Mouse (Mus musculus): ENCODE measurements at regions not wholly inside any gene's neighbourhood (a gene's known extent, or its start where the extent isn't known, plus 50 kb on each side); places are given as distances from the start of the nearest gene placed in this dataset.
A peak's percentile ranks its signal among the peaks of the same experiment; 100 is the strongest.

DNA sequence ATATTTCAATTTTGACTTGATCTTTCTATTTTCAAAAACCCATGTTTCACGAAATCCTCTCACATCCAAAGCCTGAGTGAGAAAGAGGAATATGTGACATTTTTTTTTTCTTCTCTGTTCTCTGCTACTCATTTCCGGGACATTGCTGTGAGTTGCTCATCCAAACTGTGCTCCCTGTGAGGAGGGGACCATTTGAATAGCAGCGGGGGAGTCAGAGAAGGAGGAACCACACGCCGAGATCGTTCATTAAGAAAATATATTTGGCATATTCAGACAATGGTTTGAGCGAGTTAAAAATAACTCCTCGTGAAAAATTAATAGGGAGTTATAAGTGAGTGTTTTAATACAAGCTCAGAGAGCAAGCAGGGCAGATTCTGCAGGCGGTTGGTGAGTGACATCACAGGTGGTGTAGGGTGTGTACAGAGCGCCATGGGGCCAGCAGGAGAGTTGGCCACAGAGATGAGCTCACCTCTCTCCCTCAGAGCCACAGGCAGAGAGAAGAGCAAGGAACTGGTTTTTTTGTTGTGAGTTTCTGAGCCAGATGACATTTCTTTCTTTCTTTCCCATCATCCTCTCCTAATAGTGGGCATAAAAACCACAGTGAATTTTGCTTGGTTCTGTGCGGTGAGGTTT is 54.4 kb upstream of the Calcoco1 start:
- DNase-seq (ENCODE audit: low spot score), result no peak

DNA sequence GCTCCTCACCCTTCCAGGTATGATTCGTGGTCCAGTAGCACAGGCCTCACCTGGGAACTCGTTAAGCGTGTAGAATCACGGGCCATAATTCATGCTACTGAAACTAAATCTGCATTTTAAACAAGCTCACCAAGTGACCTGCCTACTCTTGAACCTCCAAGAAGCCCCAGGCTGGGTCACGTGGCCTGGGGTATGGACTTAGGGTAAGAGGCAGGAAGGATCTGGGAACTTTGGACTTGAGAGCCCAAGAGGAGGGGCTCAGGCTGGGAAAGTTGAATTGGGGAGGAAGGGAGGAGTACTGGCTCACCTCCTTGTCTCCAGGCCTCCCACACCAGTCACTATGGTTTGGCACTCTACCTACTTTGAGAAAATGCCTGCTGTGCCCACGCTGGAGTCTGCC is 58.6 kb upstream of the Calcoco1 start:
- no peak for DNase-seq (ENCODE audit: low spot score)

- DNase-seq (ENCODE audit: low spot score), result no peak
Measured at GRCm38 (mm10) chr15:102782988-102783799, 61.2 kb upstream of the Calcoco1 start.

- peak; percentile 34 for DNase-seq (ENCODE audit: low spot score)
Measured at GRCm38 (mm10) chr15:102785055-102785820, 63.3 kb upstream of the Calcoco1 start.

DNA sequence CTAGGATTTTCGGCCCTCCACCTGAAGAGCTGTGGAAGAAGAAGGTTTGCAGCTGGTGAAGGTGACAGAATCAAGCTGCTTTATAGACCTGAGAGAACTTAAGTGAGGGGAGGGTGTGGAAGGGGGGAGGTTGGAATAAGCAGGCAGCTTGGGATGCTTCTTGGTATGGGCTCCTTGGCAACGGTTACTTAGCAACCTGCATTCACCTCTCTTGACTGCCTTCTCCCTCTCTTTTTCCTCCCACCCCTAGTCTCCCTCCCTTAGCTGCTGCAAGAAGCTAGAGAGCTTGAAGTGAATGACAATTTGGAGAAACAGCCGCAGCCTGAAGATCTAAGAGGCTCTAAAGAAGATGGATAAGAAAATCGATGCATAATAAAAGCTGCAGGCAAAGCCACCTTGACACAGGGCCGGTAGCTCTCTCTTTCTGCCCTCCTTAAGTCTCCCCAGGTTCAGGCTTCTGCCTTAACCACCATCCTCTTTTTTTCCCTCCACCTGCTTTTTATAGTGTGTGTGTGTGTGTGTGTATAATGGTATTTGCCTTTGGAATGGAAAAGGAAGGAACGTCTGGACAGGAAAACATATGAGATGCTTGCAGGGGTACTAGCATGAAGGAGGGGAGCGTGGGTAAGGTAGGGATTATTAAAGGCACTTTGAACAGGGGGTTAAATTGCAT is 67.0 kb upstream of the Calcoco1 start:
- no peak for DNase-seq (ENCODE audit: low spot score)

DNA sequence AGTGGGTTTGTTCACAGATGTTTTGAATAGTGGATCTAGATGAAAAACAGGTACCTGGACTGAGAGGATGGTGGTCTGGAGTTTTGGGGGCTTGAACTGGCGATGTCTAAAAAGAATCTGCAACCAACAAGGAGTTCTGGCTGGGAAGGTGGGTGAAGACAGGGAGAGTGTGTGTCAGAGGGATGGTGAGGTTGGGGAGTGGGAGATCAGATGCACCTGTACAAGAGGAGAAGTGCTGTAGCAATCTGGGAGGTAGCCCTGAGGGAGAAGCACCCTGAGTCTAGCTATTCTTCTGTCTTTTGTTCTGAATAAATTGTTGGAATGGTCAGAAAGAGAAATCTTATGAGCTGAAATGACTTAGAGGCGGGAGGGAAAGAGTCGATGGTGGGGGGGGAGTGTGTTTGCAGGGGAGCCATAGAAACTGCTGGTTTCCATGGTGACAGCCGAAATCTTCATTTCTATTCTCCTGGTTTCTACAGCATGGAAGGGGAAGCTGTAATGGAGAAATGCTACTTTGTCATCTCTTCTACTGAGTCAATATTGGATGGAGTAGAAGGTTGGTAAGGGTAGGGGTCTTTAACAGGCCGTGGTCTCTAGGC is 75.1 kb upstream of the Calcoco1 start:
- no peak for DNase-seq (ENCODE audit: low spot score)

GRCm38 (mm10) chr15:102800049-102800448 is 78.1 kb upstream of the Calcoco1 start:
- no peak for DNase-seq (ENCODE audit: low spot score)

DNA sequence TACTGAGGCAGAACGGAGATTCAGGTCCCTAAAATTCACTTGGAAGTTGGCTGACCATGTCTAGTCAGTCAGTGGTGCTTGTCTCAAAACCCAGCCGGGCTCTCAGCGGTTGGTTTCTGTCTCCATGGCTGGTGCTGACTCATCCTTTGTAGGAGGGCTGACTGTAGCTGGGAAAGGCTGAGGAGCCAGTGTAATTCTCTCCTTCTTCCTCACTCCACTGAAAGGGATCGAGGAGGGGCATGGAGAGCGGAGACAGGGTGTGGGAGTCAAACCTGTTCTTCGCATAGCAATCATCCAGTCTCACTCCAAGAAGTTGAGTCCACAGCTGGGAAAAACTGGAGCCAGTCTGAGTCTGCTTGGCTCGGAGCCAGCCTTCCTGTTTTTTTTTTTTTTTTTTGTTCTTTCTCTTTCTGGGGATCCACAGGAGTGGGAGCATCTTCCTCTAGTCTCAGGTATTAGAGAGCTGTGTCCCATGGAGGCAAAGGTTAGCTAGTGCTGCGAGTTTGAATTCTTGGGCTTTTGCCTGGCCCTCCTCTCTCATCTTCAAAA is 80.4 kb upstream of the Calcoco1 start:
- DNase-seq (ENCODE audit: low spot score), result no peak

DNA sequence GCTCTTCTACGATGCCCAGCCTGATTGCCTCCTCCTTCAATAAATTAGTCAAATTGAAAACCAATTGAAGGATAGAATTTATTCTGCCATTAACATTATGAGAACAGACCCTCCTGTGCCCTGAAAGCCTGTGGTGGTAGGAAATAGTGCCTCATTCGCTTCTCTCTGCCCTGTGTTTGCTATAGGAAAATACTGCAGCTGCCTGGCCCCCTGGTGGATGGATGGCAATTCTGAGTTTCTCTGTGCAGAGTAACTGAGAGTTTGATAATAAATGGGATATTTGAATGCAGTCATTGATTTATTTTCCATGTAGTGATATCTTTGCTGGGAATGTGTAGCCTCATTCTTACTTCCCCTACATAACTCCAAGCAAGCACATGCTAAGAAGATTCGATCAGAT is 85.4 kb upstream of the Calcoco1 start:
- no peak for DNase-seq (ENCODE audit: low spot score)

DNA sequence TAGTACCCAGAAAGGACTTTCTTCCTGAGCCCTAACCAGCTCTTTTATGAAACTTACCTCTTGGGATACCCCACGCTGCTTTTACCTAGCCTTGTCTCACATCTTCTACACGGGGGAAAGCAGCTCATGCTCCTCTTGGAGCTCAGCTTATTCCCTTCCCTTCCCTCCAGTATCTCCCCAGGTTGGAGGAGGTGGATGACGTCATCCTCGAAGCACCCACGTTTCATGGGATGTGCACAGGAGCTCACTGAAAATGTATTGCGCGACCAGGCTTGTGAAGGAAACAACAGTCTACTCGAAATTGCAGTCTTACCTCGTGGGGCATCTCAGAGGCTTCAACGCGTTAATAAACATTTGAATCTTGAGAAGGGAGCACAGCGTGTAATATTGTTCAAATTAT is 97.2 kb upstream of the Calcoco1 start:
- DNase-seq (ENCODE audit: low spot score), result no peak

- DNase-seq (ENCODE audit: low spot score), result no peak
Measured at GRCm38 (mm10) chr15:102839688-102840087, 81.2 kb upstream of the Hoxc13 start.

DNA sequence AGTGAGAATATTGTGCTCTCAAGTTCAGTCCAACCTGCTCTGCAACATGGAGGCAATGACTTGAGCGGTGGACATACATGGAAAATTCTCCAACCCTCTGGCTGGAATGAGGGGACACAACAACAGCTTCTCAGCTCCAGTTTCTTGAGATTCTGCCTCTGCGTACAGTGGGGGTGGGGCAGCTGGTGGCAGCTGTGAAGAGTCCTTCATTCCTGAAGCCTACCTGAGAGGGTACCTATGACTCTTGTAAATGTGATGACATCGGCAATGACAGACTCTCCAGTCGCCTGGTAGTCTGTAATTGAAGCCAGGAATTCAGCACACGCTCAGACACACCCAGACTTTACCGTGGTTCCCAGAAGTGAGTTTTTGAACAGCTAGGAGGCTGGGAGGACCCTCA is 58.5 kb upstream of the Hoxc13 start:
- DNase-seq (ENCODE audit: low spot score), result no peak

DNA sequence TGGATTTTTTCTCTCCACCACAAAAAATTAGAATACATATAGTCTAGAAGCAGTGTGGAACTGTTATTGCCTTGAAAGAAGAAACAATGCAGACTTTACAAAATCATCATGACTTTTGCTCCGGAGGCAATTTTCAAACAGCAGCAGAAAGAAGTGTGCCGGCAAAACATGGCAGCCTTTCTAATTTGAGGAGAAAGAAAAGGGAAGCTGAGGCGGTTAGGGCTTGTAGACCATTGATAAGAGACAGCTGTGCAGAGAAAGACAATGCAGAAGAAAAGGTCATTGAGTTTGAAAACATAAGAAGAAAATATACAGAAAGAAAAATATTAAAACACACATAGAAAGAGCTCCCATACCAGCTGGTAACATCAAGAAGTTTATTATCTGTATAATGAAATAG is 54.1 kb upstream of the Hoxc13 start:
- DNase-seq (ENCODE audit: low spot score), result no peak
